Mouse (Mus musculus): Measurements from ENCODE around the gene Arf3. TPM values are rescaled to one million over a fixed set of nuclear protein-coding genes. Genes with fewer than 3 reads are reported as not detected.
"Not testable (repeated sequence)": the region's sequence is repeated elsewhere in the genome, so short reads cannot be mapped to it uniquely, and the experiment has no call there.

The Arf3 gene
- total RNA-seq, 2 experiments from 2014 or later: 651 to 661 TPM

DNA sequence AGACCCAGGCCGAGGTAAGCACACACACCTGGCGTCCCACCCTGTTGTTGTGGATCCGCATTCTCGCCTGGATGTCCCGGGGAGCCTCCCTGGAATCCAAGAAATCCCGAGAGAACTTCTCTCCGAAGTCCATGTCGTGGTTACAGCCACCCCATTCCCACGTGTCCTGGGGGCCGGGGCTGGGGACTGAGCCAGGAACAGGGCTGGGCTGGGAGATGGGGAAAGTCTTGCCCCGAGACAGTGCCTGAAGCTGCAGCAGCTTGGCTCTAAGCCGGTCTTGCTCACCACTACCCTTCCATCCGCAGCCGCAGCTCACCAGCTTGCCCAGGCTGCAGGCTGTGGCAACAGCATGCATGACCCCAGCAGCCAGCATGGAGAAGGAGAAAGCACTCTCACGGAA lies 11.1 kb upstream of the Arf3 start:
- intact Hi-C loops (cut with DNase I): no loop called here
- DNase-seq (ENCODE audit: extremely low spot score in 1 of 2, low spot score in 2 of 2): no peak

- intact Hi-C loops (cut with DNase I): no loop called here
- DNase-seq (ENCODE audit: extremely low spot score in 1 of 2, low spot score in 2 of 2): peak in 1 of 2 experiments; percentile 38
Observed at GRCm38 (mm10) chr15:98772511-98773211, 9.6 kb upstream of the Arf3 start.

DNA sequence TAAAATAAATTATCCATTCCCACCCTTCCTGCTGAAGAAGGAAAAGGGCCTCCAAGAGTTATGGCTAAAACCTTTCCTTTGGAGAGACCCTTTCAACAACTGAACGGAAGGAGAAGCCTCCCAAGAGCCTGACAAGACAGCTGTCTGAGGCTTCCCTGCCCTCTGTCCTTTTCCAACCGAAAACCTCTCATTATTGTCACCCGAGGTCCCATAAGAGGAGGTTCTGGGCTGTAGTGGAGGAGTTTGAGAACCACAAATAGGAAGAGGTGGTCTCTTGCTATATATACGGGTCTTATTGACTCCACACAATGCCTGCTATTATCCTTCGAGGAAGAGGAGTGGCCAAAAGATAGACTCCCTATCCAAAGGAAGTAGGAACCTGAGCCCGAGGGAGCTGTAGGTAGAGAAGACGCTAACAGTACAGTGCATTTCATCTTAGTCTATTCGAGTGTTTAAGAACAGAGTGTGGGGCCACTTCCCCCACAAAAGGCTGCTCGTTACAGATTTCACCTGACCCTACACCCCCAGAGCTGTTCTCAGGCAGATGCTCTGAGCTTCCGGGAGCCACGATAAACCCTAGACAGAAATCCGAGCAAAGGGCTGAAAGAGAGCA lies 8.9 kb upstream of the Arf3 start:
- intact Hi-C loops (cut with DNase I): no loop called here
- no peak for DNase-seq (ENCODE audit: extremely low spot score in 1 of 2, low spot score in 2 of 2)

DNA sequence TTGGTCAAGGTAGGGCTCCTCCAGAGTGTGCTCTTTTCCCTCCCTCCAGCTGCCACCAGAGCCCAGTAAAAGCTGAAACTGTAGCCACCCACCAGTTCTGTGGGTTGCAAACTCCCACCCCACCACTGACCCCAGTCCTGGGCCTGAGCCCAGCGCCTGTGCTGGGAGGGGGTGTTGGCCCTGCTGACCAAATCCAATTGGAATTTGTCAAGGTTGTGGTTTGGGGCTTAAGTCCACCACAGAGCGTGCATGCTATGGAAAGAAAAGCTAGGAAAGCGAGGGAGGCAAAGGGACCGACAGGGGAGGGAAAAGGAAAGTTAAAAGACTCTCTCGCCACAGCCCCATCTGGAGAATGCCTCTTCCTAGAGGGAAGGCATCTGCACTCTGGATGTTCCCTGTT lies 5.2 kb upstream of the Arf3 start:
- no peak for DNase-seq (ENCODE audit: extremely low spot score in 1 of 2, low spot score in 2 of 2)
- intact Hi-C loops (cut with DNase I): no loop called here

- intact Hi-C loops (cut with DNase I): no loop called here
- no peak for DNase-seq (ENCODE audit: extremely low spot score in 1 of 2, low spot score in 2 of 2)
Observed at GRCm38 (mm10) chr15:98765929-98766328, 2.9 kb upstream of the Arf3 start.

DNA sequence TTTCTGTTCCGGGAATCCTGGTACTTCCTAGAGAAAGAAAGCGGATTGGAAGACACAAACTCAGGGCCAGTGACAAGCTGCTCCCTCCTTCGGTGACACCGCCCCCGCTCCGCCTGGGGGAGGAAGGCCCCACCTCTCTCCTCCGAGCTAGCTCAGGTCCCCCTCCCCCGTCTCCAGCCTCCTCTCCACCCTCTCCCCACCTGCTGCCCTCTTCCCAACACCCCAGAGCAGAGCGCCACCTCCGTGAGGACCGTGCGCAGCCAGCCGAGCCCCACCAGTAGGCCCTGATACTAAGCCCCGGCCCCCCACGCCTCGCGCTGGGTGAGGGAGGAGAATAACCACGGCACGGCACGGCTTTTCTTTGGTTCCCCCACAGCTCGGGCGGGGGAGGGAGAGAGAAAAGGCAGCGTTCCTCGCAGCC lies 803 bp downstream of the Arf3 start:
- intact Hi-C loops (cut with DNase I): no loop called here
- peak; percentile 56 to 91 for DNase-seq (ENCODE audit: extremely low spot score in 1 of 2, low spot score in 2 of 2)

- no peak for DNase-seq (ENCODE audit: extremely low spot score in 1 of 2, low spot score in 2 of 2)
- intact Hi-C loops (cut with DNase I): no loop called here
Observed at GRCm38 (mm10) chr15:98754125-98754524, 8.9 kb downstream of the Arf3 start.

GRCm38 (mm10) chr15:98753021-98753423 lies 10.0 kb downstream of the Arf3 start:
- intact Hi-C loops (cut with DNase I): no loop called here
- no peak for DNase-seq (ENCODE audit: extremely low spot score in 1 of 2, low spot score in 2 of 2)

GRCm38 (mm10) chr15:98749093-98749492 lies 13.9 kb downstream of the Arf3 start:
- DNase-seq (ENCODE audit: extremely low spot score in 1 of 2, low spot score in 2 of 2): no peak

DNA sequence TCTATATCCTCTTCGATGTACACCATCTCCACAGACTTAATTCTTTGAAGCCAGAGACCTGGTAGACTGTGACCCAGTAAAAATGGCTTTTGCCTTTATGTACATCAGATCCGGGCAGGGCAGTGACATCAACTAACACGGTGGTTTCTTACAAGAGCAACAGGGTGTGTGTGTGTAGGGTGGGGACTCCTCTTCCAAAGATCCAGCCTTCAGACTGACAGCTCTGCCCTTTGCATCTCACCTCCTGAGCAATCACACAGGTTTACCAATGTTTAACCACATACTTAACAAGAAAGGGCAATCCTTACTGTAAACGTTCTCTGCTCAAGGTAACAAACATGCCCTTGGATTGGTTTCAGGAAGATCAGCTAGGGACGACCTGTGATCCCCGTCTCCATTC lies 15.7 kb downstream of the Arf3 start:
- DNase-seq (ENCODE audit: extremely low spot score in 1 of 2, low spot score in 2 of 2): no peak
- intact Hi-C loops (cut with DNase I): no loop called here

More at GRCm38 (mm10) chr15:98749093-98749492, 13.9 kb downstream of the Arf3 start:
- intact Hi-C loops (cut with DNase I): no loop called here

DNA sequence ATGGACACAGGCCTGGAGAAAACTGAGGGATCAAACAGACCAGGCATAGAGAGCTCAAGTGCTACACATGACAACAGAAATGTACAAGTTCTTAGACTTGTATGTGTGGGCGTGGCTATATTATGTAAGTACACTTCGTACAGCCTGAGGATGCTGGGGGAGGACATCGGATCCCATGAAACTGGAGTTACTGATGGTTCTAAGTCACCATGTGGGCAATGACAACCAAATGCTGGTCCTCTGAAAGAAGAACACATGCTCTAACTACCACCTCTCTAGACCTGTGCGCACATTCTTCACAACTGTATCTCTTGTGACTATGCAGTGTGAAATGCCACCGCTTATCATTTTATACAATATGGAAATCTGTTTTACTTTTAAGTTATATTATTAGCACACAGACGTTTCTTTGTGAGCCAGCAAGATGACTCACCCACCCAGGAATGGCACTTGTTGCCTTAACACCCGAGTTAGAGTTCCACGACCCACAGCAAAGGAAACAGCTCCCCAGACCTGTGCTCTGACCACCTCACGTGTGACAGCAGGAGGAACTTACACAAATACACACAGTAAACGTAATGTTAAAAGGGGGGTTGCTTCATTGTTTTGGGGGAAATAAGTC lies 16.6 kb downstream of the Arf3 start:
- DNase-seq (ENCODE audit: extremely low spot score in 1 of 2, low spot score in 2 of 2): no peak
- intact Hi-C loops (cut with DNase I): no loop called here

DNA sequence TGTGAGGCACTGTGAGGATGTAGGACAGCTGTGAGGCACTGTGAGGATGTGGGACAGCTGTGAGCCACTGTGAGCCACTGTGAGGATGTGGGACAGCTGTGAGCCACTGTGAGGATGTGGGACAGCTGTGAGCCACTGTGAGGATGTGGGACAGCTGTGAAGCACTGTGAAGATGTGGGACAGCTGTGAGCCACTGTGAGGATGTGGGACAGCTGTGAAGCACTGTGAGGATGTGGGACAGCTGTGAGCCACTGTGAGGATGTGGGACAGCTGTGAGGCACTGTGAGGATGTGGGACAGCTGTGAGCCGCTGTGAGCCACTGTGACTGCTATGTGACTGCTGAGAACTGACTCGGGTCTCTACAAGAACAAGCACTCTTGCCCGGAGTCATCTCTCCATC lies 19.2 kb downstream of the Arf3 start:
- intact Hi-C loops (cut with DNase I); DNase-seq (ENCODE audit: extremely low spot score in 1 of 2, low spot score in 2 of 2): not testable (repeated sequence)

GRCm38 (mm10) chr15:98742766-98743428 lies 20.1 kb downstream of the Arf3 start:
- intact Hi-C loops (cut with DNase I): no loop called here
- DNase-seq (ENCODE audit: extremely low spot score in 1 of 2, low spot score in 2 of 2): no peak

DNA sequence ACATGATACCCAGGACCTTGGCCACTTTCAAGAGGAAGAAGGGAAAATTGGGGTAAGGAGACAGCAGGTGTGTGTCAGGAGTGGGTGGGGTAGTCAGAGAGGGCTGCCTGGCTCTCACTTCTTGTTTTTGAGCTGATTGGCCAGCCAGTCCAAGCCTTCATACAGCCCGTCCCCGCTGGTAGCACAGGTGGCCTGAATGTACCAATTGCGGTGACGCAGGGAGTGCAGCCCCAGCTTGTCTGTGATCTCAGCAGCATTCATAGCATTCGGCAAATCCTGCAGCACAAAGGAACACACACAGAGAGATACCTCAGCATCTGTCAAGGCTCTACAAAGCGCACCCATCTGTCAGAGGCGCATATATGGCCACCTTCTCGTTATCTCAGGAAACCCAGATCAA lies 22.8 kb downstream of the Arf3 start:
- intact Hi-C loops (cut with DNase I): no loop called here

GRCm38 (mm10) chr15:98738796-98739195 lies 24.2 kb downstream of the Arf3 start:
- DNase-seq (ENCODE audit: extremely low spot score in 1 of 2, low spot score in 2 of 2): no peak
- intact Hi-C loops (cut with DNase I): no loop called here

More for the DNA sequence above, 22.8 kb downstream of the Arf3 start:
- DNase-seq (ENCODE audit: extremely low spot score in 1 of 2, low spot score in 2 of 2): no peak

DNA sequence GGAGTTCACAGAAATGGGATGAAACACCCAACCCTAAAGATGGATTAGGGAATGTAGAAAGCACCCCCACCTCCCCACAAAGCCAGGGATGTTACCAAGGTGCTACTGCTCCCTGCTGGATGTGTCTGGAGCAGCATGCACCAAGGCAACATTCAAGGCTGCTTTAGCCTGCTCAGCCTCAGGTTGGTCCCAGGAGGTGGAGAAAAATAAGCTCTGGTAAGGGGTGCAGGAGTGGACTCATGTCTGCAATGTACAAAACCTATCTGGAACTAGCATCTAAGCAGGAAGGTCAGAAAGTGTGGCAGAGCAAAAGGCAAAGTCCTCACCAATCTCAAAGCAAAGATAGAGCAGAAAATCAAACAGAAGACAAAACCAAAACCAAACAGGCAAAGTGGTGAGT lies 25.1 kb downstream of the Arf3 start:
- intact Hi-C loops (cut with DNase I): no loop called here
- peak in 1 of 2 experiments; percentile 56 for DNase-seq (ENCODE audit: extremely low spot score in 1 of 2, low spot score in 2 of 2)

DNA sequence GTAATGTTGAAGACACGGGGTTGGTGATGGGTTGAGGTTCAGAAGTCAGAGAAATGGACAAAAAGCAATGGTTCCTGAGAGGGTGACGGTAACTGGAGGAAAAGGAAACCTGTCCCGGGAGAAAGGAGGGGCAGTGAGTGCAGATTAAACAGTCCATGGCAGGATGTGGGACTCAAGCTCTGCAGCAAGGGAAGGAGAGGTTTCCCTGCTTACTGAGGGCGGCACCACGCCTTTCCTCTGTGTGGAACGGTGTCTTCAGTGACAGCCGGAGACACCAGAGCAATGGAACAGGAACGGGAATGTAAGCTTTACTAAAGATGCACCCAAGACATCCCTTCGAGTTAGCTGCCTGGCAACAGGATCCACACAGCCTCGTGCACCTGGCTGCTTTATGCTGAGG lies 26.5 kb downstream of the Arf3 start:
- intact Hi-C loops (cut with DNase I): no loop called here
- DNase-seq (ENCODE audit: extremely low spot score in 1 of 2, low spot score in 2 of 2): no peak

GRCm38 (mm10) chr15:98733976-98734566 lies 28.9 kb downstream of the Arf3 start:
- intact Hi-C loops (cut with DNase I): no loop called here
- DNase-seq (ENCODE audit: extremely low spot score in 1 of 2, low spot score in 2 of 2): no peak

DNA sequence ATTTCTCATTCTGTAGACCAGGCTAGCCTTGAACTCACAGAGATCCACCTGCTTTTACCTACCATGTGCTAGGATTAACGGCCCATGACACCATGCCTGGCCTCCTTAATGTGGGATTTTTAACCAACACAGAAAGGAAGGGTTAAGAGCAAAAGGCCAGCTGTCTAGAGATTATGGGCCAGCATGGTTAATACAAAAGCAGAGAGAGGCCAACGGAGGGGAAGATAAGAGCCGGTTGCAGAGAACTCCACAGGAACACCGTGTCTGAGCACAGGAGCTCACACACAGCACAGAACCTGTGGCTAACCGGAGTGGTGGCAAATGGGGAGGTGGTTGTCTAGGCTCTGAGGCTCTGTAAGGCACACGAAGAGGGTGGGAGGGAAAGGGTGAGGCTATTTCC lies 29.6 kb downstream of the Arf3 start:
- DNase-seq (ENCODE audit: extremely low spot score in 1 of 2, low spot score in 2 of 2): no peak
- intact Hi-C loops (cut with DNase I): no loop called here

Measured in left cerebral cortex, postnatal 10 days (tissue).